Mouse (Mus musculus): ENCODE results near the gene Sdcbp2.

GRCm38 (mm10) chr2:151542323-151543062 lies 29.9 kb upstream of the Sdcbp2 start, which contains the start of gene Fkbp1a:
- TF ChIP-seq CTCF (IDR thresholded peaks at IDR 0.05; ENCODE audit: extremely low read depth, insufficient read depth, insufficient read length, insufficient replicate concordance): no peak
- peak; percentile 70; the same call in 1 of the 2 replicates for TF ChIP-seq POLR2A (IDR thresholded peaks at IDR 0.05; ENCODE audit: low read depth, low read length)

Measured in spleen, adult 2 months (tissue).